Mouse (Mus musculus) ES-Bruce4 (cell line): ENCODE results near the gene Csnk2b.

Experiments
- CTCF ChIP-seq: IDR thresholded peaks from one replicate; pipeline ENCODE4 v1.8.1; 2011; ENCODE audit warnings: low read depth, low read length
- EP300 ChIP-seq: IDR thresholded peaks from 2 replicates; pipeline ENCODE4 v1.6.1; 2011; ENCODE audit warnings: low read depth, low read length; ENCODE audit not compliant: insufficient read depth
- POLR2A ChIP-seq: IDR thresholded peaks from one replicate; pipeline ENCODE4 v1.8.1; 2011; ENCODE audit warnings: low read length; ENCODE audit not compliant: insufficient read depth

DNA sequence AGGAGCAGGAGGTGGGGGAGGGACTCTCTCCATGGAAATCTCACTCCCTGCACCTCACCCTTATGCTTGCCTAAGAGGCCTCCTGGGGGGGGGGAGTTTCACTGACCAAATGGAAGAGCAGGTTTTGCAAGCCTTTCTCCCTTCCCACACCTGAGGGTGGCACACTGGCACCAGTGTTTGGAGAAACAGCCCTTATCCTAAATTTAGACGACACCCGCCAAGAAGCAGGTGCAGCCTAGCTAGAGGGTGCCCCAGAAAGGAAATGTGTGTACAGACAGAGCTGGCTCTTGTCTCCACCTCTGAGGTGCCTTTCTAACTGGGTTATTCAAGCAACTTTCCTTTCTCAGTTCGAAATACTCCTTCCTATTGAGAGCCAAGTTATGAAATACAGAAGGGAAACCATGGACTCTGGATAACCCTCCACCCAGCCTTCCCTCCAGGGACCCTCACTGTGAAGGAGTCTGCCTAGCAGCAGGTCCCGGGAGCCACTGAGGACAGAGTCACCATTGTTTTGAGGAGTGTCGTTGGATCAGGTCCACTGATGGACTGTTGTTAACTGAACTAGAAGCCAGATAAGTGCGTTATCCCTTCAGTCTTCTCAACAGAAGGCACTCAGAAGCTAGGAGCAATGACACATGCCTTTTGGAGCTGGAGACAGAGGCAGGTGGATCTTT lies 51.2 kb downstream of the Csnk2b start:
- TF ChIP-seq CTCF, result no peak
- no peak for TF ChIP-seq POLR2A
- no peak for TF ChIP-seq EP300
